ENCODE assay signal across 8 mouse cellular contexts in genomic region chr1:81287088-81287487, GRCm38 (mm10).
DNase-seq lines count a peak whose midpoint lies in the region; ATAC-seq and TF ChIP-seq lines count a peak whose summit lies in the region.

No protein-coding gene starts in this region.

- no peak overlapping the region for H3K4me2 ChIP-seq in liver, embryonic 11.5 days
- H3K4me2 ChIP-seq in intestine, embryonic 15.5 days (replicated peaks): no peak overlapping the region

- H3K27ac ChIP-seq in liver, adult 2 months (replicated peaks; ENCODE audit: insufficient read depth, low read depth, low read length): no peak overlapping the region
- H3K27ac ChIP-seq in liver, embryonic 11.5 days (ENCODE audit: low read depth, low read length): no peak overlapping the region
- no peak overlapping the region for H3K27ac ChIP-seq in intestine, embryonic 15.5 days
- no peak overlapping the region for H3K27ac ChIP-seq in heart, embryonic 10.5 days

- no peak overlapping the region for H3K9ac ChIP-seq in liver, adult 2 months (ENCODE audit: low read depth, low read length)
- no peak overlapping the region for H3K9ac ChIP-seq in liver, embryonic 11.5 days (ENCODE audit: low read depth, low read length)
- no peak overlapping the region for H3K9ac ChIP-seq in intestine, embryonic 15.5 days

- TF ChIP-seq CTCF in liver, adult 2 months (IDR thresholded peaks at IDR 0.05; ENCODE audit: low read depth, low read length): no peak

- no peaks in the 10 kb centered on the region for H3K4me1 ChIP-seq in liver, adult 2 months (ENCODE audit: control insufficient read depth, insufficient read depth, low read length)
- no peaks in the 10 kb centered on the region for H3K4me1 ChIP-seq in liver, embryonic 11.5 days (replicated peaks; ENCODE audit: control insufficient read depth, insufficient read depth, low read length)
- no peaks in the 10 kb centered on the region for H3K4me1 ChIP-seq in intestine, embryonic 15.5 days (replicated peaks)
- H3K4me1 ChIP-seq in heart, embryonic 10.5 days: no peaks in the 10 kb centered on the region

- ATAC-seq in liver, embryonic 11.5 days (replicated peaks; ENCODE audit: low FRiP score): no peak
- 0 out of 2 replicates have a peak, but pooled peaks have one; percentile 53 for ATAC-seq in intestine, embryonic 15.5 days

- no peak overlapping the region for H3K4me3 ChIP-seq in liver, adult 2 months (ENCODE audit: insufficient read depth, low read depth, low read length)
- no peak overlapping the region for H3K4me3 ChIP-seq in liver, embryonic 11.5 days (ENCODE audit: low read depth, low read length)
- H3K4me3 ChIP-seq in intestine, embryonic 15.5 days (replicated peaks): no peak overlapping the region
- H3K4me3 ChIP-seq in heart, embryonic 10.5 days: no peak overlapping the region

- no peaks in the 10 kb centered on the region for H3K27me3 ChIP-seq in liver, adult 2 months (ENCODE audit: control insufficient read depth, insufficient read depth, low read length)
- H3K27me3 ChIP-seq in liver, embryonic 11.5 days (replicated peaks; ENCODE audit: control insufficient read depth, insufficient read depth, low read length): no peaks in the 10 kb centered on the region
- H3K27me3 ChIP-seq in intestine, embryonic 15.5 days (replicated peaks): no peaks in the 10 kb centered on the region
- H3K27me3 ChIP-seq in heart, embryonic 10.5 days (ENCODE audit: insufficient read depth, poor library complexity, severe bottlenecking): no peaks in the 10 kb centered on the region

- H3K79me2 ChIP-seq in liver, adult 2 months (ENCODE audit: control insufficient read depth, insufficient read depth, low read length): no peaks in the 10 kb centered on the region

- no peaks in the 10 kb centered on the region for H3K36me3 ChIP-seq in liver, adult 2 months (ENCODE audit: control insufficient read depth, insufficient read depth, low read length)
- H3K36me3 ChIP-seq in liver, embryonic 11.5 days (ENCODE audit: control insufficient read depth, insufficient read depth, low read length): no peaks in the 10 kb centered on the region
- H3K36me3 ChIP-seq in intestine, embryonic 15.5 days: no peaks in the 10 kb centered on the region
- no peaks in the 10 kb centered on the region for H3K36me3 ChIP-seq in heart, embryonic 10.5 days

- no peaks in the 10 kb centered on the region for H3K9me3 ChIP-seq in liver, embryonic 11.5 days (ENCODE audit: control insufficient read depth, low read length)
- no peaks in the 10 kb centered on the region for H3K9me3 ChIP-seq in intestine, embryonic 15.5 days
- H3K9me3 ChIP-seq in heart, embryonic 10.5 days: no peaks in the 10 kb centered on the region

- DNase-seq in liver, adult 2 months (ENCODE audit: extremely low read depth, low read depth, low spot score): peak; percentile 17
- DNase-seq in liver, embryonic 11.5 days (ENCODE audit: low spot score): no peak
- peak; percentile 58 for DNase-seq in ZHBTc4 (ENCODE audit: low read depth, low spot score)
- DNase-seq in embryo, embryonic 11.5 days (ENCODE audit: low read depth, low spot score): peak; percentile 42
- DNase-seq in naive thymus-derived CD4-positive, alpha-beta T cell, adult 2 months (ENCODE audit: low read depth): peak; percentile 55
- DNase-seq in heart, embryonic 10.5 days (ENCODE audit: low spot score): no peak
- DNase-seq in gastrocnemius, postnatal 25 days: no peak

- TF ChIP-seq POLR2A in liver, adult 2 months (IDR thresholded peaks at IDR 0.05; ENCODE audit: extremely low read depth, insufficient read depth, low read length): no peak

Comparison
In these comparisons a context has a peak if more than half of its experiments do, and no peak if none do; other contexts are left out.
1. DNase-seq: peak in liver, adult 2 months (single experiment), ZHBTc4 (single experiment), embryo, embryonic 11.5 days (single experiment) and naive thymus-derived CD4-positive, alpha-beta T cell, adult 2 months (single experiment); none in liver, embryonic 11.5 days (single experiment), heart, embryonic 10.5 days (single experiment) and gastrocnemius, postnatal 25 days (single experiment).